In the genomic region with DNA sequence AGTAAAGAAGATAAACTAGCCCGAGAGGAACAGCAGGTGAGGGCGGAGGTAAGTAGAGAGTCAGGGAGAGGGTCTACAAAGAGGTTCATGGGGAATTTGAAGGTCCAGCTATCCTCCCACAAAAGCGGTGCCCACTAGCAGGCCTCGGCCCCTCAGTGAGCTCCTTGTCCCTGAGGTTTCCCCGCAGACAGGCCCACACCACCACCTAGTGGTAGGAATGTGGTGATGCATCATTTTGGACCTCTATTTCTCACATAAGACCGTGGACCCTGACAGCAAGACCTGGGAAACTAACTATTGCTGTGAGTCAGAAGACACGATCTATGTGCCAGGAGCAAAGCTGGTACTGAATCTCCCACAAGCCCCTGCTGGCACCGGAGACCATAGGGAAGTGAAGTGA, we compare ENCODE assay signal across 8 mouse cellular contexts. TPM values are rescaled to one million over a fixed set of nuclear protein-coding genes. Genes with fewer than 3 reads are reported as not detected.
A peak's percentile ranks its signal among the peaks of the same experiment; 100 is the strongest.
DNase-seq lines count a peak whose midpoint lies in the region; ATAC-seq lines count a peak whose summit lies in the region.

No protein-coding gene starts in this region.

- no peaks in the 10 kb centered on the region for H3K27me3 ChIP-seq in embryonic facial prominence, embryonic 11.5 days (ENCODE audit: control insufficient read depth, insufficient read depth, low read length)
- H3K27me3 ChIP-seq in heart, embryonic 10.5 days (ENCODE audit: insufficient read depth, poor library complexity, severe bottlenecking), result peaks cover 16% of the 10 kb centered on the region
- H3K27me3 ChIP-seq in lung, embryonic 15.5 days, result no peaks in the 10 kb centered on the region

- no peak overlapping the region for H3K4me2 ChIP-seq in embryonic facial prominence, embryonic 11.5 days (ENCODE audit: low read depth, low read length)
- no peak overlapping the region for H3K4me2 ChIP-seq in lung, embryonic 15.5 days

- no peaks in the 10 kb centered on the region for H3K36me3 ChIP-seq in embryonic facial prominence, embryonic 11.5 days (replicated peaks; ENCODE audit: control insufficient read depth, insufficient read depth, low read depth, low read length)
- H3K36me3 ChIP-seq in heart, embryonic 10.5 days, result no peaks in the 10 kb centered on the region
- no peaks in the 10 kb centered on the region for H3K36me3 ChIP-seq in lung, embryonic 15.5 days

- no peaks in the 10 kb centered on the region for H3K4me1 ChIP-seq in embryonic facial prominence, embryonic 11.5 days (ENCODE audit: control insufficient read depth, insufficient read depth, low read length)
- H3K4me1 ChIP-seq in heart, embryonic 10.5 days, result peaks cover 8% of the 10 kb centered on the region
- H3K4me1 ChIP-seq in lung, embryonic 15.5 days, result peaks cover 12% of the 10 kb centered on the region

- ATAC-seq in embryonic facial prominence, embryonic 11.5 days (replicated peaks; ENCODE audit: insufficient number of reproducible peaks, low FRiP score, low TSS enrichment, low read depth), result peak; percentile 56; the same call in 1 of the 2 replicates
- peak; percentile 50; the same call in 1 of the 2 replicates for ATAC-seq in lung, embryonic 15.5 days (ENCODE audit: borderline replicate concordance, extremely low read depth, low FRiP score, low TSS enrichment)

- no peak overlapping the region for H3K4me3 ChIP-seq in embryonic facial prominence, embryonic 11.5 days (ENCODE audit: low read depth, low read length)
- H3K4me3 ChIP-seq in heart, embryonic 10.5 days, result no peak overlapping the region
- no peak overlapping the region for H3K4me3 ChIP-seq in lung, embryonic 15.5 days

- no peak overlapping the region for H3K9ac ChIP-seq in embryonic facial prominence, embryonic 11.5 days (replicated peaks; ENCODE audit: low read length)
- H3K9ac ChIP-seq in lung, embryonic 15.5 days, result no peak overlapping the region

- H3K9me3 ChIP-seq in embryonic facial prominence, embryonic 11.5 days (replicated peaks; ENCODE audit: control insufficient read depth, low read length), result no peaks in the 10 kb centered on the region
- no peaks in the 10 kb centered on the region for H3K9me3 ChIP-seq in heart, embryonic 10.5 days
- no peaks in the 10 kb centered on the region for H3K9me3 ChIP-seq in lung, embryonic 15.5 days

- 11% methylated on average over 8 of the region's 8 CpGs for WGBS in embryonic facial prominence, embryonic 11.5 days
- 11% methylated on average over 8 of the region's 8 CpGs for WGBS in heart, embryonic 10.5 days
- 10% methylated on average over 8 of the region's 8 CpGs for WGBS in lung, embryonic 15.5 days

- H3K27ac ChIP-seq in embryonic facial prominence, embryonic 11.5 days (replicated peaks; ENCODE audit: low read depth, low read length), result no peak overlapping the region
- no peak overlapping the region for H3K27ac ChIP-seq in heart, embryonic 10.5 days
- H3K27ac ChIP-seq in lung, embryonic 15.5 days, result no peak overlapping the region

- DNase-seq in ES-CJ7 (ENCODE audit: low read depth, low spot score), result peak; percentile 87
- peak; percentile 72 to 84 for DNase-seq in adrenal gland, postnatal 36 days
- peak; percentile 91 for DNase-seq in embryonic facial prominence, embryonic 11.5 days (ENCODE audit: low spot score)
- DNase-seq in heart, embryonic 10.5 days (ENCODE audit: low spot score), result peak; percentile 90
- peak; percentile 90 to 92 for DNase-seq in kidney, postnatal 4 days
- peak; percentile 68 for DNase-seq in right cerebral cortex, postnatal 14 days
- peak; percentile 52 for DNase-seq in urinary bladder, postnatal 10 days (ENCODE audit: low spot score)

RNA-seq across cellular contexts. Expression of a gene that starts 9.8 kb away (rescaled TPM):
- not detected for total RNA-seq in adrenal gland, postnatal 36 days (2021)
- polyA plus RNA-seq in embryonic facial prominence, embryonic 11.5 days (2014; fragmentation: Nextera tagmentation; extraction: Ambion mirVana), result not detected in 2 replicates
- not detected in 2 replicates for polyA plus RNA-seq in heart, embryonic 10.5 days (2016; fragmentation: Nextera tagmentation; extraction: Ambion mirVana)
- not detected in 2 replicates for polyA plus RNA-seq in lung, embryonic 15.5 days (2015; fragmentation: Nextera tagmentation; extraction: Ambion mirVana)

RNA-seq across cellular contexts. Expression of a gene that starts 14.3 kb away (rescaled TPM):
- under 1 TPM; 0.30 to 0.53 TPM for total RNA-seq in adrenal gland, postnatal 36 days (2021)
- polyA plus RNA-seq in embryonic facial prominence, embryonic 11.5 days (2014; fragmentation: Nextera tagmentation; extraction: Ambion mirVana), result not detected in 2 replicates
- polyA plus RNA-seq in heart, embryonic 10.5 days (2016; fragmentation: Nextera tagmentation; extraction: Ambion mirVana), result not detected in 2 replicates
- 0.65 and 1.5 TPM in 2 replicates for polyA plus RNA-seq in lung, embryonic 15.5 days (2015; fragmentation: Nextera tagmentation; extraction: Ambion mirVana)

RNA-seq across cellular contexts. Expression of a gene that starts 27.5 kb away (rescaled TPM):
- total RNA-seq in adrenal gland, postnatal 36 days (2021), result not detected
- polyA plus RNA-seq in embryonic facial prominence, embryonic 11.5 days (2014; fragmentation: Nextera tagmentation; extraction: Ambion mirVana), result not detected in 2 replicates
- not detected in 2 replicates for polyA plus RNA-seq in heart, embryonic 10.5 days (2016; fragmentation: Nextera tagmentation; extraction: Ambion mirVana)
- 0.26 TPM in 1 of 2 replicates, not detected in the other for polyA plus RNA-seq in lung, embryonic 15.5 days (2015; fragmentation: Nextera tagmentation; extraction: Ambion mirVana)
